Mouse (Mus musculus) brown adipose tissue, adult 24 weeks (tissue): ENCODE measurements around the gene Ncln. TPM values are rescaled to one million over a fixed set of nuclear protein-coding genes. Genes with fewer than 3 reads are reported as not detected.

Experiments used
- H3K27ac ChIP-seq: fragments of 200-500 bp; replicated peaks from 2 replicates; pipeline ENCODE4 v1.5.1; 2012; ENCODE audit warnings: low read depth, mild to moderate bottlenecking, low read length
- H3K4me1 ChIP-seq: fragments of 200-500 bp; 2 replicates; pipeline ENCODE4 v1.6.1; 2012; ENCODE audit warnings: low read length, mixed read lengths; ENCODE audit not compliant: control insufficient read depth, insufficient read depth, insufficient read length
- H3K4me3 ChIP-seq: fragments of 200-500 bp; 2 replicates; pipeline ENCODE4 v1.5.1; 2012; ENCODE audit warnings: low read depth, mild to moderate bottlenecking, low read length, moderate library complexity; ENCODE audit not compliant: insufficient read depth
- polyA plus RNA-seq: library from polyadenylated mRNA; stranded (reverse); fragments of >200 nt; gene quantifications from 2 replicates; pipeline ENCODE4 v1.2.4, GENCODE M21; 2012; ENCODE audit not compliant: missing spikeins, insufficient read depth, insufficient read length

Ncln gene
- polyA plus RNA-seq, 1 experiment: 17.9 TPM

DNA sequence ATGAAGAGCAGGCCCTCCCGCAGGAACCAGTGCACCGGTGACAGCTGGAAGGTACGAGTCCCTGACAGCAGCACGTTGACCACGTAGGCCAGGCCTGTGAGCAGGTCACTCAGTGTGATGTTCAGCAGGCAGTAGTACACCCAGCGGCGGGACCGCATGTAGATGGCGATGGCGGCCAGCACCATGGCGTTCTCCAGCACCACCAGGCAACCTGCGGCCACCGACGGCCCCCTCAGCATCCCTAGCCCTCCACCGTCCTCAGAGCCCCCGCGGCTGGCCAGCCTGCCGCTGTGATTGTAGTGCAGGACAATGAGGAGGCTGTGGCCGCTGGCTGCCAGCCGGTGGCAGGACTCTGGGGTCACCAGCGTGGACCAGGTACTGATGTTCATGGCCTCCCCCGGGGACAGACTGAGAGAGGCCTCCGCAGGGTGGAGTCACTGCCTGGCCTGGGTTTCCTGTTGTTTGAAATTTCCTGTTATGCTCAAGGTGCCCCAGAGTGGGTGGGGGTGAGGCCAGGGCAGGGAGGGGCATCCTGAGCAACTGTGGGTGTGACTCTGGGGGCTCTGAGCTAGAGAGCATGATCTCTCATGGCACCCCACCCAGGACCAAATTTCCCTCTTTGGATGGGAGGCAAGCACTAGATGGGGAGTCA is 3.2 kb upstream of the Ncln start:
- Histone ChIP-seq H3K27ac (peak overlapping the region; percentile 79), H3K4me1 (peaks cover 25% of the 10 kb centered on the region), H3K4me3 (peak overlapping the region; percentile 50)

DNA sequence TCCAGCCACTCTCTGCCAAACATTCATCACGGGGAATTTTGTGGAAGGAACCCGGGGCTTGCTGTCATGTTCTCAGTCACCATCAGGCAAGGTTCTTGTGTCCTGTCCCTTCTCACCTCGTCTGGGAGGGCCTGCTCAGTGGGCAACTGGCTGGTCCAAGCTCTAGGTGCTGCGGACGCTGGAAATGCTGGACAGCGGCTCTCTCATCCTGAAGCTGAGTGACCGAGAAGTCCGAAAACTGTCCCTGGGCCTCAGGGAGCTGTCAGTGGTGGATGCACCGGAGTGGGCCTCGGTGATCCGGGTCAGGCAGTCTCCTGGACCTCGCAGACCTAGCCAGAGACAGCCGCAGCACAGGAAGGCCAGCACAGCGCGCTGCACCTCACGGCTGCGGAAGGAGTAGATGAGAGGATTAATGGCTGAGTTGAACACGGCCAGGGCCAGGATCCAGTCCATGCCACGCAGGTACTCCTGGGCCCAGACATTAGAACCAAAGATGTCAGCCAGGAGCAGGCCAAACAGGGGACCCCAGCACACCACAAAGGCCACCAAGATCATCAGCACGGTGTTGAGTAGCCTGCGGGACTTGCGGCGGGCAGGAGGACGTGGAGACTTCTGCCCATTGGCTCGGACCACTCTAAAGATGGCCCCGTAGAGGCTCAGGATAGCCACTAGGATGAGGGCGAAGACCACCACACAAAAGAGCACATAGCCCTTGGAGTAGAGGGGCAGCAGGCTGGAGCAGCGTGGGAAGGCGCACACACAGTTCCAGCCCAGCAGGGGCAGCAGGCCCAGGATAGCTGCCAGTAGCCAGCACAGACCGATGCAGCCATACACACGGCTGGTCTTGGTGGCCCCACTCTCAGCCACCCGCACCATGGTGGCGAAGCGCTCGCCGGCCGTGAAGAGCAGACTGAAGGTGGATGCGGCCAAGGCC is 2.4 kb upstream of the Ncln start:
- H3K27ac ChIP-seq: peak overlapping the region; percentile 79
- peaks cover 25% of the 10 kb centered on the region for H3K4me1 ChIP-seq
- H3K4me3 ChIP-seq: peak overlapping the region; percentile 50

- peak overlapping the region; percentile 29 for H3K4me3 ChIP-seq
- H3K4me1 ChIP-seq: peaks cover 25% of the 10 kb centered on the region
- 0 out of 2 replicates have a peak overlapping the region, but pooled peaks have one; percentile 26 for H3K27ac ChIP-seq
These were observed 1.4 kb upstream of the Ncln start for GRCm38 (mm10) chr10:81497401-81498270.

DNA sequence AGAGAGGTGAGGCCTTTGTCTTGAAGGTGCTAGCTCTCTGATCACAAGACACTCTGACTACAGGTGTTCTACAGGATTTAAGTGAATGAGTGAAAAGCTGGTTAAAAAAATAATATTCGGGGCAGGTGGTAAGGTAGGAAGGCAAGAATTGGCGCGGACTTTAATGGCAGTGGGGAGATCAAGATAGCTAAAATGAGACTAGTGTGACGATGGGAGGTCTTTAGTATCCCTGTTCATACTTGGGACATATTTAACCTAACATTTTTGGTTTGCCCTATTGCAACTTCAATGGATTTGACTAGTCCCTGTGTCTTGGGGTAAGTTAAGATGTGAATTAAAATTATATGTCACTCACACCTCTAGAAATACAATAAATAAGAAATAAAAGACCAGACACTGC is 777 bp upstream of the Ncln start:
- Histone ChIP-seq H3K4me1 (peaks cover 25% of the 10 kb centered on the region), H3K4me3 (no peak overlapping the region; the same call in 1 of the 2 replicates), H3K27ac (no peak overlapping the region)

GRCm38 (mm10) chr10:81495616-81496263 is 452 bp downstream of the Ncln start:
- Histone ChIP-seq H3K4me3 (peak overlapping the region; percentile 77), H3K4me1 (peaks cover 25% of the 10 kb centered on the region), H3K27ac (peak overlapping the region; percentile 57)

DNA sequence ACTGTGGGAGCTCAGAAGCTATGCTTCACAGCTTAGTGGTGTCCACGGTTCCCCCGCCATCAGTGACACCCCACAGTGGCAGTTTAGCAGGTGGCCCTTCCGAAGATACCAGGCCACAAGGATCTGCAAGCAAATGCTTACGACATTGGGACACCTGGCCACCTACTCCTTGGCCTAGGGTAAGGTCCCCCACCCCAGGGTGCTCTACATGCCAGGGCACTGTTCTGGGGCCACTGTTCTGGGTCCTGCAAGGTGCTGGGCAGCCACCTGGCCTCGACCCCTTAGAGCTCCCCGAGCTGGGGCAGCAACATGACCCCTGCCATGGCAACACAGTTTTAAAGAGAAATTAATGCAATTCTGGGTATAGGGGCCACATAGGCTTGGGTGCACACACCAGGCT is 1.0 kb downstream of the Ncln start:
- Histone ChIP-seq H3K4me3 (peak overlapping the region; percentile 77), H3K4me1 (peaks cover 25% of the 10 kb centered on the region), H3K27ac (no peak overlapping the region)

- Histone ChIP-seq H3K27ac (no peak overlapping the region), H3K4me1 (peaks cover 25% of the 10 kb centered on the region), H3K4me3 (peak overlapping the region; percentile 77)
These were observed 1.7 kb downstream of the Ncln start for GRCm38 (mm10) chr10:81494260-81495041.

GRCm38 (mm10) chr10:81493601-81494220 is 2.5 kb downstream of the Ncln start:
- Histone ChIP-seq H3K27ac (no peak overlapping the region), H3K4me1 (peaks cover 19% of the 10 kb centered on the region), H3K4me3 (no peak overlapping the region)

- peaks cover 15% of the 10 kb centered on the region for H3K4me1 ChIP-seq
- H3K4me3 ChIP-seq: no peak overlapping the region
- no peak overlapping the region for H3K27ac ChIP-seq
These were observed 3.5 kb downstream of the Ncln start for GRCm38 (mm10) chr10:81492606-81493240.

GRCm38 (mm10) chr10:81491018-81491417 is 5.2 kb downstream of the Ncln start:
- H3K4me3 ChIP-seq: no peak overlapping the region
- no peak overlapping the region for H3K27ac ChIP-seq
- H3K4me1 ChIP-seq: peaks cover 10% of the 10 kb centered on the region

- peaks cover 5% of the 10 kb centered on the region for H3K4me1 ChIP-seq
- no peak overlapping the region for H3K4me3 ChIP-seq
- H3K27ac ChIP-seq: no peak overlapping the region
These were observed 6.3 kb downstream of the Ncln start for GRCm38 (mm10) chr10:81489941-81490340.

DNA sequence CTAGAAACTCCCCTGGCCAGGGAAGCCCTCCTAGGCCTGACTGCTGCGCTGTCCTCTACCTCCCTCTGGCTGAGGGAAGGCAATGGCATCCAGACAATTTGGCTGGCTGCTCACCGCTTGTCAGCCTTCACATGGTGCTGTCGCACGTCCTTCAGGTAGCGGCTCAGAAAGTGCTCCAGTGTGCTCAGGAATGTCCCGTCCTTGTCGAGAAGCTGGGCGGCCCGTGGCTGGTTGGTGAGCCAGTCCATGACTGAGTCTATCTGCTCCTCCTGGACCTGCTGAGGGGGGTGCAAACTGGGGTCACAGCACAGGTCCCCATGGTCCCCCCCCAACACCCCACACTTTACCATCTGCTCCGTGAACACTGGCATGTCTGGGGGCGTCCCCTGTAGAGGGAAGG is 8.1 kb downstream of the Ncln start:
- no peaks in the 10 kb centered on the region for H3K4me1 ChIP-seq
- H3K4me3 ChIP-seq: no peak overlapping the region
- H3K27ac ChIP-seq: no peak overlapping the region

- Histone ChIP-seq H3K4me3 (no peak overlapping the region), H3K4me1 (no peaks in the 10 kb centered on the region), H3K27ac (no peak overlapping the region)
These were observed 9.7 kb downstream of the Ncln start for GRCm38 (mm10) chr10:81486496-81486895.
